Mouse (Mus musculus) myocyte (in vitro differentiated cells): ENCODE data around the gene Son. TPM values are rescaled to one million over a fixed set of nuclear protein-coding genes. Genes with fewer than 3 reads are reported as not detected.

ENCODE experiments used
- H3K27me3 ChIP-seq: one replicate; pipeline ENCODE4 v1.6.1; 2011; ENCODE audit not compliant: control insufficient read depth, insufficient read depth, insufficient read length
- H3K36me3 ChIP-seq: one replicate; pipeline ENCODE4 v1.6.1; 2011; ENCODE audit not compliant: control insufficient read depth, insufficient read depth
- H3K4me2 ChIP-seq: one replicate; pipeline ENCODE4 v1.6.1; 2011; ENCODE audit warnings: low read depth, control low read depth
- H3K4me3 ChIP-seq: one replicate; pipeline ENCODE4 v1.5.1; 2011; ENCODE audit warnings: mild to moderate bottlenecking, control low read depth, moderate library complexity
- H3K79me2 ChIP-seq: one replicate; pipeline ENCODE4 v1.6.1; 2011; ENCODE audit not compliant: control insufficient read depth, insufficient read depth
- H3ac ChIP-seq: one replicate; pipeline ENCODE4 v1.6.1; 2011; ENCODE audit not compliant: control insufficient read depth, insufficient read length
- CEBPB ChIP-seq: IDR thresholded peaks from 2 replicates; pipeline ENCODE4 v1.6.1; 2011; ENCODE audit warnings: mild to moderate bottlenecking, moderate library complexity; ENCODE audit not compliant: poor library complexity, insufficient read depth, severe bottlenecking
- E2F4 ChIP-seq: IDR thresholded peaks from one replicate; pipeline ENCODE4 v1.6.1; 2011; ENCODE audit warnings: mild to moderate bottlenecking, control low read depth, moderate library complexity; ENCODE audit not compliant: insufficient read depth
- MAX ChIP-seq: IDR thresholded peaks from one replicate; pipeline ENCODE4 v1.6.1; 2011; ENCODE audit warnings: low read depth, mild to moderate bottlenecking, control low read depth
- MYOD1 ChIP-seq, 3 experiments: IDR thresholded peaks; one replicate each; pipeline ENCODE4 v1.6.1; 2011; ENCODE audit warnings: control low read depth in 2 of 3, low read depth in 2 of 3, mild to moderate bottlenecking in 2 of 3, moderate library complexity in 1 of 3; ENCODE audit not compliant: insufficient read length in 2 of 3, control insufficient read depth in 1 of 3
- MYOG ChIP-seq, 3 experiments: IDR thresholded peaks; one replicate each; pipeline ENCODE4 v1.6.1; 2011; ENCODE audit warnings: control low read depth in 2 of 3, low read depth in 2 of 3, mild to moderate bottlenecking in 2 of 3; ENCODE audit not compliant: insufficient read length in 2 of 3, control insufficient read depth in 1 of 3, insufficient read depth in 1 of 3
- POLR2A ChIP-seq: IDR thresholded peaks from one replicate; pipeline ENCODE4 v1.6.1; 2011; ENCODE audit warnings: low read depth, mild to moderate bottlenecking, control low read depth, moderate library complexity; ENCODE audit not compliant: insufficient read length
- POLR2AphosphoS2 ChIP-seq: IDR thresholded peaks from one replicate; pipeline ENCODE4 v1.6.1; 2011; ENCODE audit warnings: low read depth, control low read depth; ENCODE audit not compliant: insufficient read length
- REST ChIP-seq: IDR thresholded peaks from one replicate; pipeline ENCODE4 v1.6.1; 2011; ENCODE audit warnings: mild to moderate bottlenecking, control low read depth, moderate library complexity; ENCODE audit not compliant: insufficient read depth, insufficient read length
- SRF ChIP-seq: IDR thresholded peaks from one replicate; pipeline ENCODE4 v1.6.1; 2011; ENCODE audit warnings: low read depth; ENCODE audit not compliant: control insufficient read depth, insufficient read length
- TCF12 ChIP-seq: IDR thresholded peaks from one replicate; pipeline ENCODE4 v1.6.1; 2011; ENCODE audit warnings: mild to moderate bottlenecking, control low read depth; ENCODE audit not compliant: poor library complexity, insufficient read depth, severe bottlenecking
- TCF3 ChIP-seq: IDR thresholded peaks from one replicate; pipeline ENCODE4 v1.6.1; 2011; ENCODE audit warnings: low read depth, control low read depth; ENCODE audit not compliant: insufficient read length
- USF1 ChIP-seq: IDR thresholded peaks from one replicate; pipeline ENCODE4 v1.6.1; 2011; ENCODE audit warnings: low read depth, mild to moderate bottlenecking, control low read depth, moderate library complexity
- polyA plus RNA-seq: library from polyadenylated mRNA; unstranded; fragments of >200 nt; fragmentation: generic; extraction: Trizol; gene quantifications from one replicate; pipeline ENCODE4 v1.2.1, GENCODE M21; 2012; ENCODE audit warnings: missing spikeins

The Son gene
- polyA plus RNA-seq, 1 experiment, result 48.7 TPM

- no peak overlapping the region for H3K4me3 ChIP-seq
- TF ChIP-seq POLR2AphosphoS2, result no peak
- H3ac ChIP-seq, result no peak overlapping the region
- no peaks in the 10 kb centered on the region for H3K27me3 ChIP-seq
- no peak overlapping the region for H3K4me2 ChIP-seq
- H3K36me3 ChIP-seq, result peaks cover 19% of the 10 kb centered on the region
- H3K79me2 ChIP-seq, result no peaks in the 10 kb centered on the region
Measured at GRCm38 (mm10) chr16:91694455-91695084, 47.3 kb downstream of the Son start.

- no peak for TF ChIP-seq E2F4
- TF ChIP-seq REST, result no peak
- TF ChIP-seq POLR2AphosphoS2, result no peak
- no peak for TF ChIP-seq TCF3
- TF ChIP-seq MYOG (IDR thresholded peaks at IDR 0.05; ENCODE audit: control insufficient read depth in 1 of 3, insufficient read depth in 1 of 3, insufficient read length in 2 of 3, low read depth in 2 of 3), result no peak
- no peak for TF ChIP-seq TCF12
- TF ChIP-seq SRF, result no peak
- TF ChIP-seq MYOD1 (IDR thresholded peaks at IDR 0.05; ENCODE audit: control insufficient read depth in 1 of 3, insufficient read length in 2 of 3, low read depth in 2 of 3), result no peak
- no peak for TF ChIP-seq CEBPB
- TF ChIP-seq USF1, result no peak
- no peak for TF ChIP-seq MAX
- TF ChIP-seq POLR2A, result no peak
- Histone ChIP-seq H3K27me3 (no peaks in the 10 kb centered on the region), H3K4me2 (no peak overlapping the region), H3K79me2 (no peaks in the 10 kb centered on the region), H3K36me3 (peaks cover 21% of the 10 kb centered on the region), H3ac (no peak overlapping the region), H3K4me3 (no peak overlapping the region)
Measured at GRCm38 (mm10) chr16:91695108-91695755, 47.9 kb downstream of the Son start.

DNA sequence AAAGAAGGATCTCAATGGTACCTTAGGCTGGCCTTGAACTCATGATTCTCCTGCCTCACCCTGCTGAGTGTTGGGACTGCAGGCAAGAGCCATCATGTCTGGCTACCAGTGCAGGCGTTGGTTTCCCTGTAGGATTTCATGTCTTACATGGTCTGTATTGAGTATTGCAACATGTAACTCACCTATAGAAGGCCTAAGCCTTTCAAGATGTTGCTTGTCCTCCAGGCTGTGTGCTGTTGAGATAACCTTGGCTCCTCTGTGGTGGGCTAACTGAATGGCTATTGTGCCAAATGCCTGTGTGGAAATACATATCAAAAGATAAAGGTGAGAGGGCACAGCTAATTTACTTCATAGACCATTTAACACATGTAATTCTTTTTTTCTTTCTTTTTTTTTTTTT, 51.7 kb downstream of the Son start:
- Histone ChIP-seq H3K4me3 (no peak overlapping the region), H3ac (no peak overlapping the region), H3K36me3 (peaks cover 24% of the 10 kb centered on the region), H3K27me3 (no peaks in the 10 kb centered on the region), H3K4me2 (no peak overlapping the region), H3K79me2 (no peaks in the 10 kb centered on the region)
- TF ChIP-seq SRF, result no peak
- no peak for TF ChIP-seq MAX
- TF ChIP-seq CEBPB, result no peak
- TF ChIP-seq TCF12, result no peak
- TF ChIP-seq TCF3, result no peak
- TF ChIP-seq MYOG (IDR thresholded peaks at IDR 0.05; ENCODE audit: control insufficient read depth in 1 of 3, insufficient read depth in 1 of 3, insufficient read length in 2 of 3, low read depth in 2 of 3), result no peak
- TF ChIP-seq MYOD1 (IDR thresholded peaks at IDR 0.05; ENCODE audit: control insufficient read depth in 1 of 3, insufficient read length in 2 of 3, low read depth in 2 of 3), result no peak
- no peak for TF ChIP-seq E2F4
- no peak for TF ChIP-seq POLR2A
- no peak for TF ChIP-seq USF1

DNA sequence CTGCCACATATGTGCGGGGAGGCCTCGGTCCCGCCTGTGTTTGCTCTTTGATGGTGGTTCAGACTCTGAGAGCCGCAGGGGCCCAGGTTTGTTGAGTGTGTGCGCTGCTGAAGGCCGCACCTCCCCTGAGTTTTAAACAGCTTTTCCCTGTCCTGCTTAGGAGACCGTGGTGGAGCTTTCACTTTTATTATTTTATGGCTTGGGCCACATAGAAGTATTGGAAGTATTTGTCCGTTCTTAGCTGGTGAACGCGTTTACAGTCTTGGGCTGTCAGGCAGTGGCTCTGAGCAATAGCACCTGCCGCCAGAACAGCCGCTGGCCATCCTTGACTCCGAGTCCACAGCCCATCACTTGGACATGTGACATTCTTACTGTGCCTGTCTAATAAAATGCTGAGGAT, 54.6 kb downstream of the Son start:
- H3K4me3 ChIP-seq, result no peak overlapping the region
- no peak overlapping the region for H3K4me2 ChIP-seq
- no peak overlapping the region for H3ac ChIP-seq
- H3K79me2 ChIP-seq, result no peaks in the 10 kb centered on the region
- peaks cover 28% of the 10 kb centered on the region for H3K36me3 ChIP-seq
- H3K27me3 ChIP-seq, result no peaks in the 10 kb centered on the region
- TF ChIP-seq TCF3, result no peak
- no peak for TF ChIP-seq SRF
- no peak for TF ChIP-seq MYOG (IDR thresholded peaks at IDR 0.05; ENCODE audit: control insufficient read depth in 1 of 3, insufficient read depth in 1 of 3, insufficient read length in 2 of 3, low read depth in 2 of 3)
- no peak for TF ChIP-seq POLR2AphosphoS2
- no peak for TF ChIP-seq USF1
- TF ChIP-seq REST, result no peak
- no peak for TF ChIP-seq POLR2A
- TF ChIP-seq MYOD1 (IDR thresholded peaks at IDR 0.05; ENCODE audit: control insufficient read depth in 1 of 3, insufficient read length in 2 of 3, low read depth in 2 of 3), result no peak
- no peak for TF ChIP-seq MAX
- no peak for TF ChIP-seq E2F4
- no peak for TF ChIP-seq CEBPB

- TF ChIP-seq MYOD1 (IDR thresholded peaks at IDR 0.05; ENCODE audit: control insufficient read depth in 1 of 3, insufficient read length in 2 of 3, low read depth in 2 of 3) (no peak), CEBPB (no peak), REST (no peak), POLR2AphosphoS2 (no peak), USF1 (no peak), MYOG (IDR thresholded peaks at IDR 0.05; ENCODE audit: control insufficient read depth in 1 of 3, insufficient read depth in 1 of 3, insufficient read length in 2 of 3, low read depth in 2 of 3) (no peak), TCF12 (no peak), POLR2A (no peak), TCF3 (no peak), MAX (no peak), E2F4 (no peak), SRF (no peak)
- Histone ChIP-seq H3ac (no peak overlapping the region), H3K4me2 (no peak overlapping the region), H3K79me2 (no peaks in the 10 kb centered on the region), H3K27me3 (no peaks in the 10 kb centered on the region), H3K36me3 (peaks cover 34% of the 10 kb centered on the region), H3K4me3 (no peak overlapping the region)
Measured at GRCm38 (mm10) chr16:91702771-91703188, 55.5 kb downstream of the Son start.
